Mouse (Mus musculus): Measurements from ENCODE around the gene Triobp. TPM values are rescaled to one million over a fixed set of nuclear protein-coding genes. Genes with fewer than 3 reads are reported as not detected.

Gene Triobp
- polyA plus RNA-seq, 1 experiment from 2014 or later = 33.4 TPM

DNA sequence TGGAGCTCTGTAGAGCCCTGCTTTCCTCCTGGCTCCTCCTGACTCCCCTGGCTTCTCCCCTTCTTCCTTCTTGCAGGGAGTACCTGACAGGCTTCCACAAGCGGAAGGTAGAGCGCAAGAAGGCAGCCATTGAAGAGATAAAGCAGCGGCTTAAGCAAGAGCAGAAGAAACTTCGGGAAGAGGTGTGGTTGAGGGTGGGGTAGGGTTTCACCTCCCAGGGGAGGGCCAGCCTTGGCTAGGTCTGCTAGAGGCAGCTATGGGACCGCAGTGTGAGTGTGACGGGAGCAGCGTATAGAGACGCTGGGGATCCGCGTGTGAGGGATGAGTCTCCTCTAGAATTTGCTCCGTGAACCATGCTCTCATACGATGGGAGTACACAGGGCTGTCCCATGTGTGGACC, 11.1 kb upstream of the Triobp start:
- DNase-seq (ENCODE audit: low spot score) (no peak), ATAC-seq (replicated peaks; ENCODE audit: insufficient number of reproducible peaks, low FRiP score, low TSS enrichment, low read depth) (no peak)
- H3K4me1 ChIP-seq (ENCODE audit: control insufficient read depth, insufficient read depth, low read length) = 0 out of 2 replicates have a peak, but pooled peaks cover 3% of the 10 kb centered on the region
- peaks cover 11% of the 10 kb centered on the region for H3K36me3 ChIP-seq (replicated peaks; ENCODE audit: control insufficient read depth, insufficient read depth, low read depth, low read length)
- WGBS = 90% methylated on average over 12 of the region's 12 CpGs
- H3K4me3 ChIP-seq (ENCODE audit: low read depth, low read length) = no peak overlapping the region
- no peak overlapping the region for H3K27ac ChIP-seq (replicated peaks; ENCODE audit: low read depth, low read length)
- H3K27me3 ChIP-seq (ENCODE audit: control insufficient read depth, insufficient read depth, low read length) = no peaks in the 10 kb centered on the region
- H3K9ac ChIP-seq (replicated peaks; ENCODE audit: low read length) = no peak overlapping the region; the same call in 1 of the 2 replicates
- H3K9me3 ChIP-seq (replicated peaks; ENCODE audit: control insufficient read depth, low read length) = no peaks in the 10 kb centered on the region
- no peak overlapping the region; the same call in 1 of the 2 replicates for H3K4me2 ChIP-seq (ENCODE audit: low read depth, low read length)

DNA sequence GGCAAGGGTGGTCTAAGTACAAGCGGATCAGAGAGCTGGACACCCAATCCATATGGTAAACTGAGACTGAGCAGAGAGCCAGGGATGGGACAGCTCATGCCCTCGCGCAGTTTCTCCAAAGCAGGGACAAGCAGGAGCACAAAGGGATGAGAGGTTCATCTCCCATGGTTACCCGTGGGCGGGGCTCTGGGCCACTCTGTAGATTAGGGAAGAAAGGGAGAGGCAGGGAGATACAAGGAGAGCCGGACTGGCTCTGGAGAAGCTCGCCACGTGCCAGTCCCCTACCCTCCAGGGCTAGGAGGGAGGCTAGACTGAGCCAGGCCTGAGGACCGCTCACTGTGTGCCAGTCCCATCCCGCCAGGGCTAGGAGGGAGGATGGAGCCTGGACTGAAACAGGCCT, 10.2 kb upstream of the Triobp start:
- 87% methylated on average over 10 of the region's 10 CpGs for WGBS
- no peak for DNase-seq (ENCODE audit: low spot score)
- no peak overlapping the region for H3K27ac ChIP-seq (replicated peaks; ENCODE audit: low read depth, low read length)
- H3K4me3 ChIP-seq (ENCODE audit: low read depth, low read length) = no peak overlapping the region
- peaks cover 11% of the 10 kb centered on the region for H3K36me3 ChIP-seq (replicated peaks; ENCODE audit: control insufficient read depth, insufficient read depth, low read depth, low read length)
- H3K4me1 ChIP-seq (ENCODE audit: control insufficient read depth, insufficient read depth, low read length) = 0 out of 2 replicates have a peak, but pooled peaks cover 3% of the 10 kb centered on the region
- H3K9ac ChIP-seq (replicated peaks; ENCODE audit: low read length) = no peak overlapping the region
- H3K9me3 ChIP-seq (replicated peaks; ENCODE audit: control insufficient read depth, low read length) = no peaks in the 10 kb centered on the region
- H3K4me2 ChIP-seq (ENCODE audit: low read depth, low read length) = no peak overlapping the region
- ATAC-seq (replicated peaks; ENCODE audit: insufficient number of reproducible peaks, low FRiP score, low TSS enrichment, low read depth) = no peak
- no peaks in the 10 kb centered on the region for H3K27me3 ChIP-seq (ENCODE audit: control insufficient read depth, insufficient read depth, low read length)

DNA sequence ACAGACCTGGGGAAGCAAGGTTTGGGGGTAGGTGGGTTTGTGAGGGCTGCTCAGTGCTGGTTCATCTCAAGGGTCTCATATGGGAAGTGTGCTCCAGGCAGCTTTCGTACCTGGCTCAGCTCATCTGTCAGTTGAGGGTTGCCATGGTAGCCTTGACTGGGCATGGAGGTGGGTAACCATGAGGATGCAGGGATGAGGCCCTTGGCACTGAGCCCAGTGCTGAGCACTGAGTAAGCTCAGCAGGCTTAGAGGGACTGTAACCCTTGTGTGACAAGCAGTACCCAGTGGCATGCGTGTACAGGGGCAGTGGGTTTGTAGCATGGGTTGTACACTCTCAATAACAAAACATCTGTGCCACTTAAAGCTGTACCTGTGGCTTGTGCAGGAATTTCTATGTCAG, 9.6 kb upstream of the Triobp start:
- H3K9ac ChIP-seq (replicated peaks; ENCODE audit: low read length) = no peak overlapping the region
- DNase-seq (ENCODE audit: low spot score) = no peak
- WGBS = 98% methylated on average over 2 of the region's 2 CpGs

DNA sequence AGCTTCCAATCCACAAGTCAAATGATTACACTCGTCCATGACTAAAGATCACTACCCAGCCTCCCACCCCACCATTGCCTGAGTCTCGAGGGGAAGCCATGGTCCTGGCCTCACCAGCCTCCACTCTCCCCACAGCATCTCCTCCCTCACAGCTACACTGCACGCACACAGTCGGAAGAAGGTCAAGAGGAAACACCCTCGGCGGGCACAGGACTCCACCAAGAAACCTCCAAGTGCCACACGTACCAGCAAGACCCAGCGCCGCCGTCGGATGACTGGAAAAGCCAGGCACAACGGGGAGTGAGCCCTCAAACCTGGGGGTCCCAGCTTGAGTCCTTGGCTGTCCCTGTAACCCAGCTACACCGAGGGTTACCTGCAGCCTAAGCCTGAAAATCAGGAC, 7.2 kb upstream of the Triobp start:
- H3K9me3 ChIP-seq (replicated peaks; ENCODE audit: control insufficient read depth, low read length) = no peaks in the 10 kb centered on the region
- H3K36me3 ChIP-seq (replicated peaks; ENCODE audit: control insufficient read depth, insufficient read depth, low read depth, low read length) = peaks cover 11% of the 10 kb centered on the region
- peaks cover 5% of the 10 kb centered on the region for H3K4me1 ChIP-seq (ENCODE audit: control insufficient read depth, insufficient read depth, low read length)
- no peak overlapping the region for H3K4me2 ChIP-seq (ENCODE audit: low read depth, low read length)
- H3K4me3 ChIP-seq (ENCODE audit: low read depth, low read length) = no peak overlapping the region
- H3K9ac ChIP-seq (replicated peaks; ENCODE audit: low read length) = no peak overlapping the region
- H3K27ac ChIP-seq (replicated peaks; ENCODE audit: low read depth, low read length) = no peak overlapping the region
- H3K27me3 ChIP-seq (ENCODE audit: control insufficient read depth, insufficient read depth, low read length) = no peaks in the 10 kb centered on the region
- WGBS = 93% methylated on average over 13 of the region's 13 CpGs
- ATAC-seq (replicated peaks; ENCODE audit: insufficient number of reproducible peaks, low FRiP score, low TSS enrichment, low read depth) (no peak), DNase-seq (ENCODE audit: low spot score) (no peak)

More for the DNA sequence above, 9.6 kb upstream of the Triobp start:
- ATAC-seq (replicated peaks; ENCODE audit: insufficient number of reproducible peaks, low FRiP score, low TSS enrichment, low read depth) = no peak
- Histone ChIP-seq H3K27ac (replicated peaks; ENCODE audit: low read depth, low read length) (no peak overlapping the region), H3K36me3 (replicated peaks; ENCODE audit: control insufficient read depth, insufficient read depth, low read depth, low read length) (peaks cover 11% of the 10 kb centered on the region), H3K4me3 (ENCODE audit: low read depth, low read length) (no peak overlapping the region), H3K9me3 (replicated peaks; ENCODE audit: control insufficient read depth, low read length) (no peaks in the 10 kb centered on the region), H3K27me3 (ENCODE audit: control insufficient read depth, insufficient read depth, low read length) (no peaks in the 10 kb centered on the region), H3K4me1 (ENCODE audit: control insufficient read depth, insufficient read depth, low read length) (peaks cover 5% of the 10 kb centered on the region), H3K4me2 (ENCODE audit: low read depth, low read length) (no peak overlapping the region)

DNA sequence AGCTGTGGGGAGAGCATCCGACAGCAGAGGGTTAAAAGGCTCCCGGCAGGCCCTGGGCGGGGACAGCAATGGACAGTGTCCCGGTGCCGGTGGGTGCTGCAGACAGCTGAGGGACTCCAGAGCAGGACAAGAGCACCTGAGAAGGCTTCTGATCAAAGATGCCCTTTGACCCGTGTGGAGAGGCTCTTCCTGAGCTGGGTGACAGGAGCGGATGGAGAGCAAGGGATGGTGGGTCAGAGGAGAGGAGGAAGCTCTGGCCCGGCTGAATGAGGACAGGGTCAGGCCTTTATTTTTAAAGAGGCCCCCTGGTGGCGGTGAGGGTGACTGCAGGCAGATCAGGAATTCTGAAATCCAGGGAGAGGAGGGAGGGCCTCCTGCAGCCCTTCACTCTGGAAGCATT, 4.9 kb upstream of the Triobp start:
- Histone ChIP-seq H3K4me3 (ENCODE audit: low read depth, low read length) (peak overlapping the region; percentile 19; the same call in 1 of the 2 replicates), H3K9me3 (replicated peaks; ENCODE audit: control insufficient read depth, low read length) (no peaks in the 10 kb centered on the region), H3K27ac (replicated peaks; ENCODE audit: low read depth, low read length) (no peak overlapping the region), H3K4me1 (ENCODE audit: control insufficient read depth, insufficient read depth, low read length) (peaks cover 3% of the 10 kb centered on the region), H3K36me3 (replicated peaks; ENCODE audit: control insufficient read depth, insufficient read depth, low read depth, low read length) (peaks cover 11% of the 10 kb centered on the region), H3K4me2 (ENCODE audit: low read depth, low read length) (peak overlapping the region; percentile 51), H3K27me3 (ENCODE audit: control insufficient read depth, insufficient read depth, low read length) (no peaks in the 10 kb centered on the region), H3K9ac (replicated peaks; ENCODE audit: low read length) (peak overlapping the region; percentile 52; the same call in 1 of the 2 replicates)
- ATAC-seq (replicated peaks; ENCODE audit: insufficient number of reproducible peaks, low FRiP score, low TSS enrichment, low read depth) = peak; percentile 58
- WGBS = 5% methylated on average over 9 of the region's 9 CpGs
- peak; percentile 86 for DNase-seq (ENCODE audit: low spot score)

DNA sequence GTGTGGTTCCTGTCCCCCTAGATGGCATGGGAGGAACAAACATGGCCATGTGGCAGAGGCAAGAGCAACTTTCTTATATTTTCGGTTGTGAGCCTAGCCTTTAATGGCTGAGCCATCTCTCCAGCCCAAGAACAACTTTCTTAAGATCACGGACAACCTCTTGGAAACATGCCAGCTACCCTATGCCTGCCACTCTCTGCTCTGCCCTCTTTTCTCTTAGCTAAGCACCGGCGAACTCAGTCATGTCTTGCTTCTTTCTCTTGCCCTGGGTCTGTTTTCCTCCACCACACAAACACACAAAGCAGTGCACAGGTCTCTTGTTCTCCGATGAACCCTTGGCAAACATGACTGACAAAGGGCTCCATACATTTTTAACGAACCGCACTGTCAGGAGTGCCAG, 1.3 kb upstream of the Triobp start:
- H3K9ac ChIP-seq (replicated peaks; ENCODE audit: low read length) = no peak overlapping the region
- no peak for ATAC-seq (replicated peaks; ENCODE audit: insufficient number of reproducible peaks, low FRiP score, low TSS enrichment, low read depth)
- DNase-seq (ENCODE audit: low spot score) = no peak
- no peaks in the 10 kb centered on the region for H3K36me3 ChIP-seq (replicated peaks; ENCODE audit: control insufficient read depth, insufficient read depth, low read depth, low read length)
- H3K4me1 ChIP-seq (ENCODE audit: control insufficient read depth, insufficient read depth, low read length) = peaks cover 3% of the 10 kb centered on the region
- H3K4me2 ChIP-seq (ENCODE audit: low read depth, low read length) = no peak overlapping the region
- no peaks in the 10 kb centered on the region for H3K27me3 ChIP-seq (ENCODE audit: control insufficient read depth, insufficient read depth, low read length)
- H3K4me3 ChIP-seq (ENCODE audit: low read depth, low read length) = no peak overlapping the region
- H3K9me3 ChIP-seq (replicated peaks; ENCODE audit: control insufficient read depth, low read length) = no peaks in the 10 kb centered on the region
- no peak overlapping the region for H3K27ac ChIP-seq (replicated peaks; ENCODE audit: low read depth, low read length)
- 82% methylated on average over 7 of the region's 7 CpGs for WGBS

DNA sequence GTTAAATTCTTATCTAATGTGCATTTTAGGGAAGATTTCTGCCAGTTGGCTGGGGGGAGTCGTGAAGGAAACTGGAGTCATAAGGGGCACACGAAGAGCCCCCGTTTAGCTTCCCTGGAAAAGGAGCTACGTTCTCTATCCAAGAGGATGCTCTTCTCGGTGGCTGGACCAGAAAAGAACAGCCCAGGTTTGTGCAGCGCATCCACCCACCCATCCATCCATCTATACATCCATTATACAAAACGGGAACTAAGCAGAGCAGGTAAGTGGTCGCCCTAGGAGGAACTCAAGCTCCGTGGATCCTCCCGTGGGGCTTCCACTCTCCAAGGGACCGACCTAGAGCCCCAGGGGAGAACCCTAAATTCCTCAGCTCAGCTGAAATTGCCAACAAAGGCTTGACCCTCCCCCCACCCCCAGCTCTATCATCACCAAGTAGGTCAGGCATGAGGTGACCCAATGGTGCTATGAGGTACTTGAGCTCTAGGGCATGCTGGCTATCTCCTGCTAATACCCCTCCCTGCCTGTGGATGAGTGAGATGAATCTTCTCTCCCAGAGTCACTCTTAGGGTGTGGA, 715 bp downstream of the Triobp start:
- Histone ChIP-seq H3K4me1 (ENCODE audit: control insufficient read depth, insufficient read depth, low read length) (no peaks in the 10 kb centered on the region; the same call in 1 of the 2 replicates), H3K27me3 (ENCODE audit: control insufficient read depth, insufficient read depth, low read length) (no peaks in the 10 kb centered on the region), H3K4me2 (ENCODE audit: low read depth, low read length) (peak overlapping the region; percentile 42), H3K9ac (replicated peaks; ENCODE audit: low read length) (peak overlapping the region; percentile 66), H3K9me3 (replicated peaks; ENCODE audit: control insufficient read depth, low read length) (no peaks in the 10 kb centered on the region), H3K4me3 (ENCODE audit: low read depth, low read length) (peak overlapping the region; percentile 52), H3K27ac (replicated peaks; ENCODE audit: low read depth, low read length) (no peak overlapping the region), H3K36me3 (replicated peaks; ENCODE audit: control insufficient read depth, insufficient read depth, low read depth, low read length) (no peaks in the 10 kb centered on the region; the same call in 1 of the 2 replicates)
- WGBS = 6% methylated on average over 11 of the region's 11 CpGs
- no peak for ATAC-seq (replicated peaks; ENCODE audit: insufficient number of reproducible peaks, low FRiP score, low TSS enrichment, low read depth)
- no peak for DNase-seq (ENCODE audit: low spot score)

DNA sequence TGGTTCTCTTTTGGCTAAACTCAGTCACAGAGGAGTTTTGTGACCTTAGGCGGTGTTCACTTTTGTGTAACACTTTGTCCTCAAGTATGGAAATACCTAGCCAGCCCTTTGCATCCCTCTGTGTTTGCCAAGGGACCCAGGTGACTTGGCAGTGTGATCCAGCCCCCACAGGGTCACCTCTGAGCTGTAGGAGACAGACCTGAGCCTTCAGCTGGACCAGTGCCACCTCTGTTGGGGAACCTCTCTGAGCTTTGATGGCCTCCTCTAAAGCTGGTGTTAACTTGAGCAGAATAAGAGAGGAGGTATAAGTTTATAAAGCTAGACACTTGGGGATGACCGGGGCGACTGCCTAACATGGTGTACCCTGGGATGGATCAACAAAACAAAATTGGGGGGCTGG, 1.4 kb downstream of the Triobp start:
- Histone ChIP-seq H3K9ac (replicated peaks; ENCODE audit: low read length) (no peak overlapping the region; the same call in 1 of the 2 replicates), H3K36me3 (replicated peaks; ENCODE audit: control insufficient read depth, insufficient read depth, low read depth, low read length) (no peaks in the 10 kb centered on the region; the same call in 1 of the 2 replicates), H3K9me3 (replicated peaks; ENCODE audit: control insufficient read depth, low read length) (no peaks in the 10 kb centered on the region), H3K27ac (replicated peaks; ENCODE audit: low read depth, low read length) (no peak overlapping the region), H3K27me3 (ENCODE audit: control insufficient read depth, insufficient read depth, low read length) (no peaks in the 10 kb centered on the region), H3K4me2 (ENCODE audit: low read depth, low read length) (no peak overlapping the region; the same call in 1 of the 2 replicates), H3K4me1 (ENCODE audit: control insufficient read depth, insufficient read depth, low read length) (no peaks in the 10 kb centered on the region; the same call in 1 of the 2 replicates), H3K4me3 (ENCODE audit: low read depth, low read length) (no peak overlapping the region)
- ATAC-seq (replicated peaks; ENCODE audit: insufficient number of reproducible peaks, low FRiP score, low TSS enrichment, low read depth) = no peak
- 98% methylated on average over 3 of the region's 3 CpGs for WGBS
- DNase-seq (ENCODE audit: low spot score) = no peak

All from embryonic facial prominence, embryonic 11.5 days (tissue).